Mouse (Mus musculus) right cerebral cortex, postnatal 4 days (tissue): ENCODE results near the gene Rdh11.

ENCODE experiments used
- DNase-seq: peaks from one replicate; pipeline ENCODE4 v3.0.0-alpha.2; 2022

Gene Rdh11

DNA sequence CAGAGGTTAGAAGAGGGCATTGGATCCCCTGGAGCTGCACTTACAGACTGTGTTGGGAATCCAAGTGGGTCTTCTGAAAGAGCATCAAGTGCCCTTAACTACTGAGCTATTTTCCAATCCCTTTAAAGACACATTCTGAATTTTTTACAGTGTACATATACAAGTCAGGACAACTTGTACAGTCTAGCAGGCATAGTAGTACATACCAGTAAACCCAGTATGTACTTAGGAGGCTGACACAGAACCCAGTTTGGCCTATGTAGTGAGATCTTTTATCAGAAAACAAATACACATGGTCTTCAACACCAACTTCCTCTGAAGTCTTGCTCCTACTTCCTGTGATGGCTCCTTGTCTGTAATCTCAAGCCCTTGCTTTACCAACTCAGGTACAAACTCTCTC, 53.1 kb downstream of the Rdh11 start:
- no peak for DNase-seq

DNA sequence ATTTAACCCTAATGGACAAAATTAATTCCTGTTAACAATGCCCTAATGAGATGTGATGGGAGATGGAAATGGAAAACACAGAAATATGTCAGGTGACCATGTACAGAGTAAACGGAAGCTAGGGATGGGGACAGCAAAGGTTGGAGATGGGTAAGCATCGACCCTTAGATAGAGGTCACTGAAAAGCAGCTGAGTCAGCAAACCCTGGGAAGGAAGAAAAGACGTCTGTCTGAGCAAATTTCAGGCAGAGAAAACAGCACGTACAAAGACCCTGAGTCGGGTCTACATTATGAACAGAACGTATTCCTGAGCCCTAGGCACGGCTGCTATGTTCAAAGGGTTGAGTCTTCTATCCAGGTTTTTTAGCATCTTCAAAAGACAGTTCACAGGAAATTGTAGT, 55.1 kb downstream of the Rdh11 start:
- no peak for DNase-seq

DNA sequence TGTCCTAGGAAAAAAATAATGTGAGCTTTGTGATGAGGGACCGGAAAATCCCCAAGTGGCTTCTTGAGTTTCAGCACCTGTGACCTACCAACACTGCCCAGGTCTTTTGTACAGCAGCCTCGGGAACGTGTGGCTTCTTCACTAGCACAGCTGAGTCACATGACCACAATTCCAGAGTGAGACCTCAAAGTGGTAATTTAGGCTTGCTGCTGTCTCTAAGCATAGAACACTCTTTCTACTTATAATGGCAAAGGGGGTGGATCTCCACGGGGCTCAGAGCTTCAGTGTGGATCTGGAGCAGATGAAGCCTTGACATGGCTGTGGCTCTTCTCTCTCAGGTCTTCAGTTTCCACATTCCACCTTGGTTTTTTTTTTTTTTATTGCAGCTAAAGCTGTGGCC, 57.0 kb downstream of the Rdh11 start:
- DNase-seq: no peak

DNA sequence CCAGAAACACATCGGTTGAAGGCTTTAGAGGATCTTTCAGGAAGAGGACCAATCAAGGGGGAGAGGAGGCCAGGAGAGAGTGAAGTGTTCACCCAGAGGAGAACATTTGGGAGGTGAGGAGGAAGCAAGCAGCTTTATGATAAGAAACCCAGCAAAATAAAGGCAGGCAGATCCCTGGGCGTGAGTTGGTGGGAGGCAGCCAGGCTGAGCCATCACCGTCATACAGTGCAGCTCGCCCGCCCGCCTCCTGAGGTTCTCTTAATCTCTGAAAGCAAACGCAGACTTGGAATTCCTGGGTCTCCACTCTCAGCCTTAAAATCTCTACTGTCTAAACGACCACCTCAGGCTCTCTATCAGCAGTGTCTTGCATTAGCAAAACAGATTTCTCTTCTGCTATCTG, 57.4 kb downstream of the Rdh11 start:
- DNase-seq: no peak

DNA sequence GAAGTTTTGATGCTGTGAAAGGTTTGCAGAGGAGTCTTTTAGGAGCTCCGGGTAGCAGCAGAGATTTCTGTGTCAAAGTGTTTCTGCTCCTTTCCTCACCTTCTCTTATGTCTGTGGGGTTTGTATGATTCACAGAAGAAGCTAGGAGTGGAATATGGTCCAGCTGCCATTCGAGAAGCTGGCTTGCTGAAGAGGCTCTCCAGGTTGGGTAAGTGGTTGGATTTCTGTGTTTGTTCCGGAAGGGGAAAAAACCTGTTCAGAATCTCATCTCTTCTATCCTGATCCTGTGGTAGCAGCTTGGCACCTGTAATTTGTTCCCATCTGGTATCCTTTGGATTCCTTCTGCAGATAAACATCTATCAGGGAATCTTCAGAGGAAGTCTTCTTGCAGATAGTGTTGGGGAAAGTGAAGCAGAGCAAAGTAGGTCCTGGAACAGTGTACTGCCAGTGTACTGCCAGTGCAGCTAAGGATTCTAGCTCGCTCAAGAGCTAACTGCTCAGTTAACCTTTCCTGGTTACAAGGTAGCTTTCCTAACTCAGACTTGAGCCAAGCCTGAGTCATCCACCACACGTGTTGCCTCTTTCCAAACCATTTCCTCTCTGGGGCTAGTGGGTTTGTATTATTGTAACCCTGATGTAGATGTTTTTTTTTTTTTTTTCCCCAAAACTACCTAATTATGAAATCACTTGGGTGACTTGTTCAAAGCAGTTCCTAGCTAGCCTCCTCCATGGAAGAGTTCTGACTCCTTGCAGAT, 60.2 kb downstream of the Rdh11 start:
- DNase-seq: no peak

DNA sequence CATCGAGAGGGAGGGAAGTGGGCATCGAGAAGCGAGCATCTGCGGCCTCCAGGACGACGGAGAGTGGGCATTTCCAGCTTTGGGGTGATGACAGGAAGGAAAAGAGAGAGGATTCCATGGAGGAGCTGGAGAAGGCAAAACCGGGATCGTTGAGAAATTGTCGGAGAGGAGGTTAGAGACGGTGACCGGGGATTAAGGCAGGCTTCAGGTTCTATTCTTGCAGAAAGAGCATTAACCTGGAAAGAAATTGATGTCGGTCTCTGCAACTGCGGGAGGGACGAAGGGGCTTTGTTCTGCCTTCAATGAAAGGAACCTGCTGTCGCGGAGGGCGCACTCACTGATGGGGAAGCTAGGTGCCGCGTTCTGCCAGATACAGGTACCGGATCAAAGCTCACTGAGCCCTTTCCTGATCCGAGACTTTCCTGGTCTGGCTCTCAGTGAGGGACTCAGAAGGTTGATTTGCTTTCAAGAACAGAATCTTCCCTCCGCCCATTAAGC, 60.9 kb downstream of the Rdh11 start:
- peak; percentile 8 for DNase-seq

DNA sequence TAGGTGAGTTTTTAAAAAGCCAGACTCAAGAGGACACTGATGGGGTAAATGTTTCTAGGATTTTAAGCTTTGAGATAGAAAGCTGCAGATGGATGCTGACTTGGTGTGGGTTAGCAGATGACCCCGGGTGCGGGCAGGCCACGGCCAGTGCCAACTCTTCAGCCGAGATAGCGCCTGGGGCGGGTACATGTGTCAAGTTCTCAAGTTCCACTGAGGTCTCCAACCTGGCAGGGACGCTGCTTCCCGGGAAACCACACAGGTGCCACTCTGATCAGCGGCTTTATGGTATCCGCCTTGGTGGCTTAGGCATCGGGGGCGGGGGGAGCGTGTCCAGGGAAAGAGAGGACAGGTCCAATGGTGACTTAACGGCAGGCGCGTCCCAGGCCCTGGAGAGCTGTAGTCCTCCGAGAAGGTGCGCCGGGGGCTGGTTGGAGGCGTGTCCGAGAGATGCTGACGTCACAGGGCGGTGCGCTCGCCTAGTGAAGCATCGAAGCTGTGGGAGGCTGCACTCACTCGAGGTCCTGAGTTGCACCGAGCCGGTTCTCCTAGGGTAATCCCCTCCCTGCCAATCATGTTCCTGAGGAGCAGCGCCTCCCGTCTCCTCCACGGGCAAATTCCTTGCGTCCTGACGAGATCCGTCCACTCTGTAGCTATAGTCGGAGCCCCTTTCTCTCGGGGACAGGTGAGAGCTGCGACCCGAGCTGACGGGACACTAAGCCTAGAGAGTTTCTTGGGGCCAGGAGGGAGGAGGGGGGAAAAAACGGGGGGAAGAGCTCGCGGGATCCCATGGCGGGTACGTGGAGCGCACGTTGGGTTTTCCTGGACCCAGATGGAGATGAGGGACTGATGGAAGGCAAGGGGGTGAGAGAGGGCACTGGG, 61.6 kb downstream of the Rdh11 start, which contains the start of gene Arg2:
TSS of gene Arg2 (plus strand) at position 479 of the 879 bp plus-strand sequence.
- DNase-seq: peak; percentile 69
